Mouse (Mus musculus) retina, embryonic 14.5 days (tissue): Measurements from ENCODE around the gene Mef2d.
"Not testable (repeated sequence)": the region's sequence is repeated elsewhere in the genome, so short reads cannot be mapped to it uniquely, and the experiment has no call there.

ENCODE experiments used
- DNase-seq: peaks from one replicate; pipeline ENCODE4 v3.0.0-alpha.2; 2015; ENCODE audit warnings: low spot score

The Mef2d gene

GRCm38 (mm10) chr3:88150061-88150998, 8.2 kb downstream of the Mef2d start:
- DNase-seq: peak; percentile 62

GRCm38 (mm10) chr3:88150999-88151364, 8.8 kb downstream of the Mef2d start:
- DNase-seq: no peak

GRCm38 (mm10) chr3:88152056-88152455, 9.9 kb downstream of the Mef2d start:
- DNase-seq: peak; percentile 57

GRCm38 (mm10) chr3:88153290-88154011, 11.3 kb downstream of the Mef2d start:
- DNase-seq: no peak

GRCm38 (mm10) chr3:88154236-88154635, 12.1 kb downstream of the Mef2d start:
- no peak for DNase-seq

GRCm38 (mm10) chr3:88156817-88157216, 14.6 kb downstream of the Mef2d start:
- DNase-seq: no peak

GRCm38 (mm10) chr3:88157771-88158597, 15.8 kb downstream of the Mef2d start:
- peak; percentile 77 for DNase-seq

- no peak for DNase-seq
Observed at GRCm38 (mm10) chr3:88158991-88159390, 16.8 kb downstream of the Mef2d start.

GRCm38 (mm10) chr3:88160856-88161255, 18.7 kb downstream of the Mef2d start:
- DNase-seq: no peak

- no peak for DNase-seq
Observed at GRCm38 (mm10) chr3:88162259-88162658, 20.1 kb downstream of the Mef2d start.

GRCm38 (mm10) chr3:88162811-88163210, 20.6 kb downstream of the Mef2d start:
- no peak for DNase-seq

GRCm38 (mm10) chr3:88163847-88164246, 21.7 kb downstream of the Mef2d start:
- no peak for DNase-seq

- no peak for DNase-seq
Observed at GRCm38 (mm10) chr3:88164263-88164662, 22.1 kb downstream of the Mef2d start.

GRCm38 (mm10) chr3:88166056-88166455, 23.9 kb downstream of the Mef2d start:
- DNase-seq: no peak

GRCm38 (mm10) chr3:88170361-88170760, 28.2 kb downstream of the Mef2d start:
- DNase-seq: no peak

GRCm38 (mm10) chr3:88172440-88172839, 30.3 kb downstream of the Mef2d start:
- no peak for DNase-seq

GRCm38 (mm10) chr3:88173375-88173774, 31.2 kb downstream of the Mef2d start:
- DNase-seq: peak; percentile 73

GRCm38 (mm10) chr3:88174894-88175293, 32.7 kb downstream of the Mef2d start:
- no peak for DNase-seq

GRCm38 (mm10) chr3:88177106-88177505, 34.9 kb downstream of the Mef2d start:
- DNase-seq: no peak

- peak; percentile 97 for DNase-seq
Observed at GRCm38 (mm10) chr3:88177562-88178345, 35.6 kb downstream of the Mef2d start.

GRCm38 (mm10) chr3:88178346-88178733, 36.2 kb downstream of the Mef2d start:
- DNase-seq: not testable (repeated sequence)
